ENCODE assay signal across 8 mouse cellular contexts in genomic region chr2:31442480-31443160, GRCm38 (mm10). TPM values are rescaled to one million over a fixed set of nuclear protein-coding genes. Genes with fewer than 3 reads are reported as not detected.
DNase-seq lines count a peak whose midpoint lies in the region; ATAC-seq and TF ChIP-seq lines count a peak whose summit lies in the region.

No protein-coding gene starts in this region.

- 34% methylated on average over 11 of the region's 11 CpGs for WGBS in kidney, adult 2 months
- WGBS in forebrain, embryonic 14.5 days, result 67% methylated on average over 11 of the region's 11 CpGs
- WGBS in midbrain, embryonic 10.5 days, result 71% methylated on average over 11 of the region's 11 CpGs

- POLR2A ChIA-PET in Patski (lab: Charles Lee), result no interaction called here

- TF ChIP-seq POLR2A in kidney, adult 2 months (IDR thresholded peaks at IDR 0.05; ENCODE audit: low read depth, low read length), result no peak

- no peak overlapping the region for H3K4me2 ChIP-seq in forebrain, embryonic 14.5 days (ENCODE audit: low read length)

- peak; percentile 38 for DNase-seq in kidney, adult 2 months
- DNase-seq in kidney, postnatal 10 days, result no peak
- peak; percentile 89 for DNase-seq in Patski (ENCODE audit: low read depth, low spot score)
- DNase-seq in heart, postnatal 10 days, result peak; percentile 32 to 46
- peak; percentile 47 to 82 for DNase-seq in left cerebral cortex, postnatal 25 days (ENCODE audit: low spot score in 2 of 2)
- DNase-seq in forebrain, embryonic 14.5 days (ENCODE audit: low spot score), result no peak
- DNase-seq in midbrain, embryonic 10.5 days (ENCODE audit: low spot score), result no peak
- no peak for DNase-seq in spleen, postnatal 14 days (ENCODE audit: low spot score in 2 of 2)

- no peak overlapping the region for H3K27ac ChIP-seq in kidney, adult 2 months (ENCODE audit: insufficient read depth, low read depth, low read length)
- no peak overlapping the region for H3K27ac ChIP-seq in forebrain, embryonic 14.5 days (ENCODE audit: low read depth, low read length)
- no peak overlapping the region for H3K27ac ChIP-seq in midbrain, embryonic 10.5 days (replicated peaks)

- in situ Hi-C loops in Patski (cut with MboI; ENCODE audit: low pct_unique_long_range_greater_than_20kb), result no loop called here

- no peak overlapping the region for H3K9ac ChIP-seq in forebrain, embryonic 14.5 days (ENCODE audit: low read length)

- no peak overlapping the region for H3K4me3 ChIP-seq in kidney, adult 2 months (ENCODE audit: insufficient read depth, low read depth, low read length)
- H3K4me3 ChIP-seq in forebrain, embryonic 14.5 days (ENCODE audit: low read depth, low read length), result no peak overlapping the region
- H3K4me3 ChIP-seq in midbrain, embryonic 10.5 days, result no peak overlapping the region

- intact Hi-C loops in heart, postnatal 10 days (cut with DNase I), result no loop called here
- intact Hi-C loops in left cerebral cortex, postnatal 25 days (cut with DNase I), result no loop called here

- H3K27me3 ChIP-seq in kidney, adult 2 months (replicated peaks; ENCODE audit: control insufficient read depth, insufficient read depth, low read length), result no peaks in the 10 kb centered on the region
- no peaks in the 10 kb centered on the region for H3K27me3 ChIP-seq in Patski
- no peaks in the 10 kb centered on the region for H3K27me3 ChIP-seq in forebrain, embryonic 14.5 days (replicated peaks; ENCODE audit: control insufficient read depth, insufficient read depth, low read length)
- no peaks in the 10 kb centered on the region for H3K27me3 ChIP-seq in midbrain, embryonic 10.5 days (ENCODE audit: low read depth, poor library complexity, severe bottlenecking)

- ATAC-seq in Patski, result peak; percentile 91
- no peak for ATAC-seq in forebrain, embryonic 14.5 days

- TF ChIP-seq CTCF in kidney, adult 2 months (conservative IDR thresholded peaks at IDR 0.05; ENCODE audit: insufficient read depth, insufficient read length, low read depth, low read length), result no peak
- no peak for TF ChIP-seq CTCF in Patski (IDR thresholded peaks at IDR 0.05)

- no peaks in the 10 kb centered on the region for H3K36me3 ChIP-seq in kidney, adult 2 months (ENCODE audit: control insufficient read depth, insufficient read depth, low read length)
- no peaks in the 10 kb centered on the region for H3K36me3 ChIP-seq in forebrain, embryonic 14.5 days (ENCODE audit: control insufficient read depth, insufficient read depth, low read length)
- H3K36me3 ChIP-seq in midbrain, embryonic 10.5 days, result no peaks in the 10 kb centered on the region

- no peaks in the 10 kb centered on the region for H3K9me3 ChIP-seq in forebrain, embryonic 14.5 days (replicated peaks; ENCODE audit: control insufficient read depth, low read length)
- H3K9me3 ChIP-seq in midbrain, embryonic 10.5 days (replicated peaks), result no peaks in the 10 kb centered on the region

- CTCF ChIA-PET in Patski (lab: Charles Lee), result interaction anchor here (1.6 to 2.1 kb wide), 3 partner anchors 8 to 30 kb away, joined by 4 to 9 read pairs (median 4); no protein-coding TSS in a partner anchor

- peaks cover 13% of the 10 kb centered on the region; the same call in 1 of the 2 replicates for H3K4me1 ChIP-seq in kidney, adult 2 months (ENCODE audit: control insufficient read depth, insufficient read depth, low read length)
- no peaks in the 10 kb centered on the region for H3K4me1 ChIP-seq in forebrain, embryonic 14.5 days (ENCODE audit: control insufficient read depth, insufficient read depth, low read length)
- H3K4me1 ChIP-seq in midbrain, embryonic 10.5 days, result peaks cover 20% of the 10 kb centered on the region

RNA-seq across cellular contexts. Expression of gene Ass1, which starts 27.4 kb away (rescaled TPM):
- 2,247 and 2,656 TPM in 2 replicates for polyA plus RNA-seq in kidney, adult 2 months (2012; rRNA removed)
- polyA plus RNA-seq in Patski (2021), result 9.1 TPM
- total RNA-seq in heart, postnatal 10 days (2021), result 1 to 10 TPM; 3.4 to 4.2 TPM
- 10 to 100 TPM; 16.1 to 16.8 TPM for total RNA-seq in left cerebral cortex, postnatal 25 days (2021)
- polyA plus RNA-seq in forebrain, embryonic 14.5 days (2014; fragmentation: Nextera tagmentation; extraction: Ambion mirVana), result 6.3 and 6.9 TPM in 2 replicates
- polyA plus RNA-seq in midbrain, embryonic 10.5 days (2016; fragmentation: Nextera tagmentation; extraction: Ambion mirVana), result 11.4 and 13.3 TPM in 2 replicates

Comparison
In these comparisons a context has a peak if more than half of its experiments do, and no peak if none do; other contexts are left out.
1. DNase-seq: peak in kidney, adult 2 months (single experiment), Patski (single experiment), heart, postnatal 10 days (2 of 2) and left cerebral cortex, postnatal 25 days (2 of 2); none in kidney, postnatal 10 days (single experiment), forebrain, embryonic 14.5 days (single experiment), midbrain, embryonic 10.5 days (single experiment) and spleen, postnatal 14 days (0 of 2).
2. RNA of gene Ass1, which starts 27.4 kb away (polyA plus RNA-seq): 2,247 to 2,656 TPM in kidney, adult 2 months; 11.4 to 13.3 TPM in midbrain, embryonic 10.5 days, 9.1 TPM in Patski (single experiment) and 6.3 to 6.9 TPM in forebrain, embryonic 14.5 days; every median in the first group is over 100 times any median in the second.